In genomic region chr7:54138988-54139387, GRCm38 (mm10) we compare ENCODE assay signal across 26 mouse cellular contexts.
DNase-seq lines count a peak whose midpoint lies in the region; ATAC-seq and TF ChIP-seq lines count a peak whose summit lies in the region.
"Had no signal": no experiment of that assay in that cellular context is flagged by ENCODE, and none has a peak within 500 bp of the region (broad histone marks: within the 10 kb centered on the region; RNA-seq: fewer than 3 reads in every experiment).

No protein-coding gene starts in this region.

- peak; percentile 10 for DNase-seq in embryonic facial prominence, embryonic 14.5 days (ENCODE audit: low spot score)
- no peak for DNase-seq in embryonic facial prominence, embryonic 10.5 days (ENCODE audit: low spot score)
- DNase-seq in forebrain, embryonic 14.5 days (ENCODE audit: low spot score) = peak; percentile 45
- peak; percentile 65 for DNase-seq in brain, embryonic 14.5 days (ENCODE audit: low read depth)
- peak; percentile 25 for DNase-seq in forebrain, postnatal 0 days
- DNase-seq in yolk sac, embryonic 10.5 days (ENCODE audit: low spot score) = no peak
- DNase-seq: adrenal gland, adult 8-10 months; adrenal gland, postnatal 14 days; adrenal gland, postnatal 36 days; B cell, adult 2 months; cerebellum, adult 11 months; cerebellum, adult 18-20 months; cerebellum, adult 8-10 months; cerebellum, adult 9-11 months; cerebellum, postnatal 14 days; cerebellum, postnatal 36 days; embryo, embryonic 11 days had no signal

- no peak; the same call in 1 of the 2 replicates for ATAC-seq in embryonic facial prominence, embryonic 14.5 days (ENCODE audit: low read depth)
- peak; percentile 54; the same call in 1 of the 2 replicates for ATAC-seq in forebrain, embryonic 14.5 days
- no peak for ATAC-seq in forebrain, embryonic 12.5 days (ENCODE audit: low FRiP score)
- peak; percentile 96 for ATAC-seq in forebrain, postnatal 0 days
- ATAC-seq: activated CD4-positive, CD25-positive, alpha-beta regulatory T cell, adult 4 months; CD4-positive, CD25-positive, alpha-beta regulatory T cell, adult 4 months; Patski had no signal

- 43% methylated on average over 1 of the region's 1 CpGs for WGBS in embryonic facial prominence, embryonic 14.5 days
- WGBS in embryonic facial prominence, embryonic 10.5 days = 68% methylated on average over 1 of the region's 1 CpGs
- 34% methylated on average over 1 of the region's 1 CpGs for WGBS in forebrain, embryonic 14.5 days
- WGBS in forebrain, embryonic 12.5 days = 46% methylated on average over 1 of the region's 1 CpGs
- WGBS in forebrain, postnatal 0 days = 20% methylated on average over 1 of the region's 1 CpGs

- H3K4me1 ChIP-seq in embryonic facial prominence, embryonic 14.5 days (ENCODE audit: control insufficient read depth, insufficient read depth, low read length) = no peaks in the 10 kb centered on the region
- no peaks in the 10 kb centered on the region for H3K4me1 ChIP-seq in embryonic facial prominence, embryonic 10.5 days
- no peaks in the 10 kb centered on the region for H3K4me1 ChIP-seq in forebrain, embryonic 14.5 days (ENCODE audit: control insufficient read depth, insufficient read depth, low read length)
- no peaks in the 10 kb centered on the region for H3K4me1 ChIP-seq in forebrain, embryonic 12.5 days
- no peaks in the 10 kb centered on the region for H3K4me1 ChIP-seq in forebrain, postnatal 0 days (ENCODE audit: insufficient read depth)
- H3K4me1 ChIP-seq: embryonic facial prominence, embryonic 12.5 days; embryonic facial prominence, embryonic 15.5 days had no signal

- TF ChIP-seq CTCF in brain, embryonic 14.5 days (IDR thresholded peaks at IDR 0.05; ENCODE audit: borderline replicate concordance, extremely low read depth, insufficient read depth, insufficient read length) = no peak
- TF ChIP-seq CTCF in forebrain, postnatal 0 days (IDR thresholded peaks at IDR 0.05; ENCODE audit: low read depth) = no peak

- no peak overlapping the region for H3K9ac ChIP-seq in embryonic facial prominence, embryonic 14.5 days (ENCODE audit: low read depth, low read length)
- no peak overlapping the region for H3K9ac ChIP-seq in forebrain, embryonic 14.5 days (ENCODE audit: low read length)
- no peak overlapping the region for H3K9ac ChIP-seq in forebrain, embryonic 12.5 days
- H3K9ac ChIP-seq in forebrain, postnatal 0 days = no peak overlapping the region
- H3K9ac ChIP-seq: embryonic facial prominence, embryonic 12.5 days; embryonic facial prominence, embryonic 15.5 days had no signal

- no peaks in the 10 kb centered on the region for H3K9me3 ChIP-seq in embryonic facial prominence, embryonic 14.5 days (ENCODE audit: control insufficient read depth, low read length)
- H3K9me3 ChIP-seq in embryonic facial prominence, embryonic 10.5 days = no peaks in the 10 kb centered on the region
- no peaks in the 10 kb centered on the region for H3K9me3 ChIP-seq in forebrain, embryonic 14.5 days (replicated peaks; ENCODE audit: control insufficient read depth, low read length)
- no peaks in the 10 kb centered on the region for H3K9me3 ChIP-seq in forebrain, embryonic 12.5 days
- H3K9me3 ChIP-seq in forebrain, postnatal 0 days (ENCODE audit: low read length) = no peaks in the 10 kb centered on the region
- H3K9me3 ChIP-seq: embryonic facial prominence, embryonic 12.5 days; embryonic facial prominence, embryonic 15.5 days; G1E had no signal

- H3K36me3 ChIP-seq in embryonic facial prominence, embryonic 14.5 days (ENCODE audit: control insufficient read depth, insufficient read depth, low read length) = no peaks in the 10 kb centered on the region
- H3K36me3 ChIP-seq in embryonic facial prominence, embryonic 10.5 days (replicated peaks) = no peaks in the 10 kb centered on the region
- H3K36me3 ChIP-seq in forebrain, embryonic 14.5 days (ENCODE audit: control insufficient read depth, insufficient read depth, low read length) = no peaks in the 10 kb centered on the region
- no peaks in the 10 kb centered on the region for H3K36me3 ChIP-seq in forebrain, embryonic 12.5 days (replicated peaks)
- no peaks in the 10 kb centered on the region for H3K36me3 ChIP-seq in forebrain, postnatal 0 days (ENCODE audit: insufficient read depth)
- H3K36me3 ChIP-seq: embryonic facial prominence, embryonic 12.5 days; embryonic facial prominence, embryonic 15.5 days; G1E had no signal

- H3K4me3 ChIP-seq in embryonic facial prominence, embryonic 14.5 days (ENCODE audit: low read depth, low read length) = no peak overlapping the region
- no peak overlapping the region for H3K4me3 ChIP-seq in embryonic facial prominence, embryonic 10.5 days
- no peak overlapping the region for H3K4me3 ChIP-seq in forebrain, embryonic 14.5 days (ENCODE audit: low read depth, low read length)
- no peak overlapping the region for H3K4me3 ChIP-seq in forebrain, embryonic 12.5 days (replicated peaks)
- no peak overlapping the region for H3K4me3 ChIP-seq in forebrain, postnatal 0 days (ENCODE audit: low read depth, low read length)
- H3K4me3 ChIP-seq: embryonic facial prominence, embryonic 12.5 days; embryonic facial prominence, embryonic 15.5 days; erythroblast, embryonic 14.5 days had no signal

- H3K4me2 ChIP-seq in embryonic facial prominence, embryonic 14.5 days (ENCODE audit: low read depth, low read length) = no peak overlapping the region
- H3K4me2 ChIP-seq in forebrain, embryonic 14.5 days (ENCODE audit: low read length) = no peak overlapping the region
- H3K4me2 ChIP-seq in forebrain, embryonic 12.5 days = no peak overlapping the region
- H3K4me2 ChIP-seq in forebrain, postnatal 0 days (ENCODE audit: low read depth) = no peak overlapping the region
- H3K4me2 ChIP-seq: embryonic facial prominence, embryonic 12.5 days; embryonic facial prominence, embryonic 15.5 days had no signal

- TF ChIP-seq POLR2A in brain, embryonic 14.5 days (IDR thresholded peaks at IDR 0.05; ENCODE audit: borderline replicate concordance, extremely low read depth, insufficient read depth, insufficient read length, poor library complexity, severe bottlenecking) = no peak

- no peaks in the 10 kb centered on the region for H3K27me3 ChIP-seq in embryonic facial prominence, embryonic 14.5 days (replicated peaks; ENCODE audit: control insufficient read depth, insufficient read depth, low read length)
- H3K27me3 ChIP-seq in embryonic facial prominence, embryonic 10.5 days (replicated peaks; ENCODE audit: low read depth, poor library complexity, severe bottlenecking) = no peaks in the 10 kb centered on the region
- H3K27me3 ChIP-seq in forebrain, embryonic 14.5 days (replicated peaks; ENCODE audit: control insufficient read depth, insufficient read depth, low read length) = no peaks in the 10 kb centered on the region
- H3K27me3 ChIP-seq in forebrain, embryonic 12.5 days = no peaks in the 10 kb centered on the region
- H3K27me3 ChIP-seq in forebrain, postnatal 0 days (ENCODE audit: insufficient read depth, low read length) = no peaks in the 10 kb centered on the region
- H3K27me3 ChIP-seq: CH12.LX; embryonic facial prominence, embryonic 12.5 days; embryonic facial prominence, embryonic 15.5 days; Patski had no signal

- H3K27ac ChIP-seq in embryonic facial prominence, embryonic 14.5 days (replicated peaks; ENCODE audit: low read depth, low read length) = no peak overlapping the region
- no peak overlapping the region for H3K27ac ChIP-seq in embryonic facial prominence, embryonic 10.5 days (replicated peaks)
- no peak overlapping the region for H3K27ac ChIP-seq in forebrain, embryonic 14.5 days (ENCODE audit: low read depth, low read length)
- H3K27ac ChIP-seq in forebrain, embryonic 12.5 days = no peak overlapping the region
- no peak overlapping the region for H3K27ac ChIP-seq in forebrain, postnatal 0 days (ENCODE audit: low read depth, low read length)
- H3K27ac ChIP-seq: embryonic facial prominence, embryonic 12.5 days; embryonic facial prominence, embryonic 15.5 days had no signal

Comparison
In these comparisons a context has a peak if more than half of its experiments do, and no peak if none do; other contexts are left out.
1. ATAC-seq: peak in forebrain, embryonic 14.5 days (single experiment) and forebrain, postnatal 0 days (single experiment); none in embryonic facial prominence, embryonic 14.5 days (single experiment) and forebrain, embryonic 12.5 days (single experiment).
2. DNase-seq: peak in embryonic facial prominence, embryonic 14.5 days (single experiment), forebrain, embryonic 14.5 days (single experiment), brain, embryonic 14.5 days (single experiment) and forebrain, postnatal 0 days (single experiment); none in embryonic facial prominence, embryonic 10.5 days (single experiment) and yolk sac, embryonic 10.5 days (single experiment).